Mouse (Mus musculus) cerebellum, adult 2 months (tissue): ENCODE measurements at regions not wholly inside any gene's neighbourhood (a gene's known extent, or its start where the extent isn't known, plus 50 kb on each side); places are given as distances from the start of the nearest gene placed in this dataset.

Experiments
- CTCF ChIP-seq: fragments of 200-500 bp; IDR thresholded peaks from 2 replicates; pipeline ENCODE4 v1.5.1; 2011; ENCODE audit warnings: low read depth, mild to moderate bottlenecking, control low read depth, low read length, moderate library complexity, borderline replicate concordance; ENCODE audit not compliant: insufficient read depth
- POLR2A ChIP-seq: fragments of 200-500 bp; IDR thresholded peaks from 2 replicates; pipeline ENCODE4 v1.6.1; 2011; ENCODE audit warnings: low read length, control low read depth, borderline replicate concordance; ENCODE audit not compliant: insufficient read depth

DNA sequence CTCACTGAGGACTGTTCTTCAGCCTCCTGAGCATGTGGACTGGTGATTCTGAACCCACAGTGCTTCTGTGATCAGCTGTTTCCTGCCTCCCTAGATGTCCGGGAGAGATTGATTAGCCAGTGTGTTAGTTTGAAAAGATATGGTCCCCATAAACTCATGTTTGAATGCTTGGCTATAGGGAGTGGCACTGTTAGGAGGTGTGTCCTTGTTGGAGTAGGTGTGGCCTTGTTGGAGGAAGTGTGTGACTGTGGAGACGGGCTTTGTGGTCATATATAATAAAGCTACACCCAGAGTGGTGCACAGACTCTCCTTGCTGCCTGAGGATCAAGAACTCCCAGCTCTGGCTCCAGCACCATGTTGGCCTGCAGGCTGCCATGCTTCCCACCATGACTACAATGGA lies 458.9 kb upstream of the Kcnab2 start:
- TF ChIP-seq CTCF: no peak
- no peak for TF ChIP-seq POLR2A
